36 mouse cellular contexts compared by ENCODE assay signal in the genomic region with DNA sequence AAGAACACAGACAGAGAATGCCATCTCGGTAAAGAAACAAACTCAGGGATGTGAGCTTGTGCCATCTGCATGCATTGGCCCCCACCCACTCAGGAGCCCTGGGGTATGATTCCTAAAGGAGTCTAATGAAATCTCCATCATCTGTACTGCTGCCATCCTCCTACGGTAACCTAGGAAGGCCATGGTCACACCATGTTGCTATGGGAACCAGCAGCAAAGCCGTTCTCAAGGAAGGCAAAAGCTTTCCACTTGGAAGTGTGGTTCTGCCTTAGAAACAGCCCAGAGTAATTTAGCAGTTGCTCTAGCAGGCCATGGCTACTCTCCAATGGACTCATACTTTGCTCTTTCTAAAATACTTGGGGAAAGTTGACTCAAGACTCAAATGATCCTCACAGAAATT. TPM values are rescaled to one million over a fixed set of nuclear protein-coding genes. Genes with fewer than 3 reads are reported as not detected.
DNase-seq lines count a peak whose midpoint lies in the region; ATAC-seq and TF ChIP-seq lines count a peak whose summit lies in the region.
"Had no signal": no experiment of that assay in that cellular context is flagged by ENCODE, and none has a peak within 500 bp of the region (broad histone marks: within the 10 kb centered on the region; RNA-seq: fewer than 3 reads in every experiment).

No protein-coding gene starts in this region.

- no peaks in the 10 kb centered on the region for H3K36me3 ChIP-seq in forebrain, embryonic 15.5 days
- H3K36me3 ChIP-seq in forebrain, embryonic 11.5 days (ENCODE audit: control insufficient read depth, insufficient read depth, low read length) = no peaks in the 10 kb centered on the region
- no peaks in the 10 kb centered on the region for H3K36me3 ChIP-seq in hindbrain, postnatal 0 days (ENCODE audit: insufficient read depth, low read length)
- no peaks in the 10 kb centered on the region for H3K36me3 ChIP-seq in hindbrain, embryonic 12.5 days
- no peaks in the 10 kb centered on the region for H3K36me3 ChIP-seq in midbrain, postnatal 0 days (ENCODE audit: insufficient read depth, low read length)
- H3K36me3 ChIP-seq in midbrain, embryonic 16.5 days (ENCODE audit: control insufficient read depth, insufficient read depth, low read length) = no peaks in the 10 kb centered on the region
- H3K36me3 ChIP-seq: embryonic facial prominence, embryonic 10.5 days; embryonic facial prominence, embryonic 15.5 days; hindbrain, embryonic 15.5 days; intestine, embryonic 15.5 days had no signal

- H3K27me3 ChIP-seq in forebrain, embryonic 15.5 days = no peaks in the 10 kb centered on the region
- no peaks in the 10 kb centered on the region for H3K27me3 ChIP-seq in forebrain, embryonic 11.5 days (ENCODE audit: control insufficient read depth, insufficient read depth, low read length)
- no peaks in the 10 kb centered on the region for H3K27me3 ChIP-seq in hindbrain, postnatal 0 days (ENCODE audit: insufficient read depth, low read length)
- H3K27me3 ChIP-seq in hindbrain, embryonic 12.5 days = no peaks in the 10 kb centered on the region
- no peaks in the 10 kb centered on the region for H3K27me3 ChIP-seq in midbrain, postnatal 0 days (ENCODE audit: insufficient read depth, low read length)
- no peaks in the 10 kb centered on the region for H3K27me3 ChIP-seq in midbrain, embryonic 16.5 days (ENCODE audit: control insufficient read depth, insufficient read depth, low read depth, low read length)
- H3K27me3 ChIP-seq: embryonic facial prominence, embryonic 15.5 days; hindbrain, embryonic 15.5 days; intestine, embryonic 15.5 days; Patski had no signal

- no peak overlapping the region for H3K27ac ChIP-seq in forebrain, embryonic 15.5 days (replicated peaks)
- H3K27ac ChIP-seq in forebrain, embryonic 11.5 days (ENCODE audit: low read depth, low read length) = no peak overlapping the region
- H3K27ac ChIP-seq in hindbrain, postnatal 0 days = peak overlapping the region; percentile 37; the same call in 1 of the 2 replicates
- no peak overlapping the region for H3K27ac ChIP-seq in hindbrain, embryonic 12.5 days
- H3K27ac ChIP-seq in midbrain, postnatal 0 days (ENCODE audit: low read depth, low read length) = no peak overlapping the region; the same call in 1 of the 2 replicates
- H3K27ac ChIP-seq in midbrain, embryonic 16.5 days (ENCODE audit: low read length) = no peak overlapping the region
- H3K27ac ChIP-seq: embryonic facial prominence, embryonic 10.5 days; embryonic facial prominence, embryonic 15.5 days; hindbrain, embryonic 15.5 days; intestine, embryonic 15.5 days; liver, embryonic 14.5 days; macrophage; stomach, postnatal 0 days had no signal

- no peak overlapping the region for H3K4me2 ChIP-seq in forebrain, embryonic 15.5 days (replicated peaks)
- no peak overlapping the region for H3K4me2 ChIP-seq in forebrain, embryonic 11.5 days (ENCODE audit: low read depth, low read length, severe bottlenecking)
- H3K4me2 ChIP-seq in hindbrain, postnatal 0 days (ENCODE audit: low read depth, low read length) = no peak overlapping the region
- H3K4me2 ChIP-seq in hindbrain, embryonic 12.5 days (replicated peaks) = no peak overlapping the region
- H3K4me2 ChIP-seq in midbrain, postnatal 0 days (ENCODE audit: low read depth, low read length, poor library complexity, severe bottlenecking) = no peak overlapping the region
- H3K4me2 ChIP-seq in midbrain, embryonic 16.5 days (ENCODE audit: low read length) = no peak overlapping the region
- H3K4me2 ChIP-seq: embryonic facial prominence, embryonic 15.5 days; heart, embryonic 11.5 days; hindbrain, embryonic 15.5 days; intestine, embryonic 15.5 days had no signal

- no peak overlapping the region for H3K9ac ChIP-seq in forebrain, embryonic 15.5 days (replicated peaks)
- no peak overlapping the region for H3K9ac ChIP-seq in forebrain, embryonic 11.5 days (ENCODE audit: low read length)
- H3K9ac ChIP-seq in hindbrain, postnatal 0 days (replicated peaks; ENCODE audit: low read length) = no peak overlapping the region
- no peak overlapping the region for H3K9ac ChIP-seq in hindbrain, embryonic 12.5 days
- no peak overlapping the region for H3K9ac ChIP-seq in midbrain, postnatal 0 days (replicated peaks; ENCODE audit: low read length, poor library complexity, severe bottlenecking)
- no peak overlapping the region for H3K9ac ChIP-seq in midbrain, embryonic 16.5 days (ENCODE audit: low read depth, low read length)
- H3K9ac ChIP-seq: embryonic facial prominence, embryonic 15.5 days; hindbrain, embryonic 15.5 days; intestine, embryonic 15.5 days; liver, embryonic 14.5 days had no signal

- H3K9me3 ChIP-seq in forebrain, embryonic 15.5 days = no peaks in the 10 kb centered on the region
- H3K9me3 ChIP-seq in forebrain, embryonic 11.5 days (ENCODE audit: control insufficient read depth, low read length) = no peaks in the 10 kb centered on the region
- no peaks in the 10 kb centered on the region for H3K9me3 ChIP-seq in hindbrain, postnatal 0 days (ENCODE audit: low read length)
- H3K9me3 ChIP-seq in hindbrain, embryonic 12.5 days (replicated peaks) = no peaks in the 10 kb centered on the region
- H3K9me3 ChIP-seq in midbrain, postnatal 0 days (ENCODE audit: low read length) = no peaks in the 10 kb centered on the region
- H3K9me3 ChIP-seq in midbrain, embryonic 16.5 days (replicated peaks; ENCODE audit: control insufficient read depth, low read length, poor library complexity, severe bottlenecking) = no peaks in the 10 kb centered on the region
- H3K9me3 ChIP-seq: embryonic facial prominence, embryonic 10.5 days; embryonic facial prominence, embryonic 15.5 days; hindbrain, embryonic 15.5 days; intestine, embryonic 15.5 days had no signal

- H3K4me3 ChIP-seq in forebrain, embryonic 15.5 days = no peak overlapping the region
- H3K4me3 ChIP-seq in forebrain, embryonic 11.5 days (ENCODE audit: low read depth, low read length) = no peak overlapping the region
- no peak overlapping the region for H3K4me3 ChIP-seq in hindbrain, postnatal 0 days (ENCODE audit: low read length)
- no peak overlapping the region for H3K4me3 ChIP-seq in hindbrain, embryonic 12.5 days
- H3K4me3 ChIP-seq in midbrain, postnatal 0 days (ENCODE audit: low read depth, low read length) = no peak overlapping the region
- no peak overlapping the region for H3K4me3 ChIP-seq in midbrain, embryonic 16.5 days (ENCODE audit: low read depth, low read length)
- H3K4me3 ChIP-seq: embryonic facial prominence, embryonic 10.5 days; embryonic facial prominence, embryonic 15.5 days; hindbrain, embryonic 15.5 days; intestine, embryonic 15.5 days had no signal

- WGBS in forebrain, embryonic 15.5 days = 55% methylated on average over 3 of the region's 3 CpGs
- WGBS in forebrain, embryonic 11.5 days = 64% methylated on average over 3 of the region's 3 CpGs
- WGBS in hindbrain, postnatal 0 days = 26% methylated on average over 3 of the region's 3 CpGs
- 57% methylated on average over 3 of the region's 3 CpGs for WGBS in hindbrain, embryonic 12.5 days
- 39% methylated on average over 3 of the region's 3 CpGs for WGBS in midbrain, postnatal 0 days
- 38% methylated on average over 3 of the region's 3 CpGs for WGBS in midbrain, embryonic 16.5 days

- peaks cover 10% of the 10 kb centered on the region; the same call in 1 of the 2 replicates for H3K4me1 ChIP-seq in forebrain, embryonic 15.5 days
- no peaks in the 10 kb centered on the region for H3K4me1 ChIP-seq in forebrain, embryonic 11.5 days (replicated peaks; ENCODE audit: control insufficient read depth, insufficient read depth, low read length)
- no peaks in the 10 kb centered on the region; the same call in 1 of the 2 replicates for H3K4me1 ChIP-seq in hindbrain, postnatal 0 days (ENCODE audit: insufficient read depth, low read length)
- H3K4me1 ChIP-seq in hindbrain, embryonic 12.5 days = no peaks in the 10 kb centered on the region
- H3K4me1 ChIP-seq in midbrain, postnatal 0 days (ENCODE audit: insufficient read depth, low read length) = no peaks in the 10 kb centered on the region
- H3K4me1 ChIP-seq in midbrain, embryonic 16.5 days (ENCODE audit: control insufficient read depth, insufficient read depth, low read length) = peaks cover 5% of the 10 kb centered on the region; the same call in 1 of the 2 replicates
- H3K4me1 ChIP-seq: embryonic facial prominence, embryonic 10.5 days; embryonic facial prominence, embryonic 15.5 days; intestine, embryonic 15.5 days had no signal

- no peak for DNase-seq in forebrain, embryonic 11.5 days (ENCODE audit: low spot score)
- DNase-seq in hindbrain, postnatal 0 days (ENCODE audit: low spot score) = peak; percentile 62
- DNase-seq in midbrain, postnatal 0 days (ENCODE audit: low spot score) = peak; percentile 58
- no peak for DNase-seq in thymus, postnatal 14 days
- DNase-seq: adrenal gland, postnatal 10 days; cerebellum, adult 11-12 months; cerebellum, postnatal 10 days; gastrocnemius, postnatal 25 days; heart, adult 11 months; heart, postnatal 4 days; kidney, adult 2 months; kidney, postnatal 36 days; layer of hippocampus, postnatal 36 days; liver; lung, adult 2 months; lung, postnatal 10 days; right cerebral cortex, postnatal 4 days; thymus, adult 18-20 months; thymus, postnatal 36 days had no signal

- ATAC-seq in forebrain, embryonic 15.5 days (replicated peaks) = 0 out of 2 replicates have a peak, but pooled peaks have one; percentile 29
- no peak for ATAC-seq in forebrain, embryonic 11.5 days (replicated peaks; ENCODE audit: low FRiP score)
- ATAC-seq in hindbrain, postnatal 0 days = peak; percentile 75
- ATAC-seq in hindbrain, embryonic 12.5 days (ENCODE audit: low FRiP score) = no peak
- 0 out of 2 replicates have a peak, but pooled peaks have one; percentile 10 for ATAC-seq in midbrain, postnatal 0 days (ENCODE audit: low FRiP score)
- no peak for ATAC-seq in midbrain, embryonic 16.5 days
- ATAC-seq: intestine, embryonic 15.5 days; Patski had no signal

- TF ChIP-seq CTCF in hindbrain, postnatal 0 days (IDR thresholded peaks at IDR 0.05; ENCODE audit: low read depth) = no peak
- no peak for TF ChIP-seq CTCF in midbrain, postnatal 0 days (IDR thresholded peaks at IDR 0.05)

RNA-seq across cellular contexts. Expression of a gene that starts 26.8 kb away (rescaled TPM):
- not detected in 2 replicates for polyA plus RNA-seq in forebrain, embryonic 15.5 days (2015; fragmentation: Nextera tagmentation; extraction: Ambion mirVana)
- not detected in 2 replicates for polyA plus RNA-seq in forebrain, embryonic 11.5 days (2014; fragmentation: Nextera tagmentation; extraction: Ambion mirVana)
- total RNA-seq in hindbrain, postnatal 0 days (2014; rRNA removed) = not detected in 2 replicates
- 0.08 TPM in 1 of 2 replicates, not detected in the other for polyA plus RNA-seq in hindbrain, postnatal 0 days (2015; fragmentation: Nextera tagmentation; extraction: Ambion mirVana)
- polyA plus RNA-seq in hindbrain, embryonic 12.5 days (2016; fragmentation: Nextera tagmentation; extraction: Ambion mirVana) = 0.05 TPM in 1 of 2 replicates, not detected in the other
- 0.05 and 0.11 TPM in 2 replicates for total RNA-seq in midbrain, postnatal 0 days (2014; rRNA removed)
- 0.06 and 0.07 TPM in 2 replicates for polyA plus RNA-seq in midbrain, postnatal 0 days (2015; fragmentation: Nextera tagmentation; extraction: Ambion mirVana)
- not detected in 2 replicates for polyA plus RNA-seq in midbrain, embryonic 16.5 days (2015; fragmentation: Nextera tagmentation; extraction: Ambion mirVana)
- total RNA-seq: gastrocnemius, adult 18-20 months; gastrocnemius, postnatal 25 days; megakaryocyte-erythroid progenitor cell, adult 5-6 weeks; MEL had no signal
- polyA plus RNA-seq: embryonic facial prominence, embryonic 10.5 days; heart, embryonic 11.5 days; heart, embryonic 16.5 days; hindbrain, embryonic 15.5 days; intestine, embryonic 15.5 days; kidney, embryonic 16.5 days; macrophage had no signal

Comparison
In these comparisons a context has a peak if more than half of its experiments do, and no peak if none do; other contexts are left out.
1. ATAC-seq: peak in forebrain, embryonic 15.5 days (single experiment), hindbrain, postnatal 0 days (single experiment) and midbrain, postnatal 0 days (single experiment); none in forebrain, embryonic 11.5 days (single experiment), hindbrain, embryonic 12.5 days (single experiment) and midbrain, embryonic 16.5 days (single experiment).
2. DNase-seq: peak in hindbrain, postnatal 0 days (single experiment) and midbrain, postnatal 0 days (single experiment); none in forebrain, embryonic 11.5 days (single experiment) and thymus, postnatal 14 days (single experiment).